Mouse (Mus musculus) limb, embryonic 11.5 days (tissue): ENCODE results near the gene Surf2. TPM values are rescaled to one million over a fixed set of nuclear protein-coding genes. Genes with fewer than 3 reads are reported as not detected.
A peak's percentile ranks its signal among the peaks of the same experiment; 100 is the strongest.

Source experiments
- ATAC-seq: fragments of 200-750 bp; cut with Nextera tagmentation; 2 replicates; pipeline ENCODE4 v1.8.0; 2017; ENCODE audit warnings: low read depth; ENCODE audit not compliant: insufficient number of reproducible peaks, low FRiP score, low TSS enrichment
- DNase-seq: peaks from one replicate; pipeline ENCODE4 v3.0.0-alpha.2; 2015; ENCODE audit warnings: low spot score
- H3K27ac ChIP-seq: fragments of 300-500 bp; sonication (generic); replicated peaks from 2 replicates; pipeline ENCODE4 v1.5.1; 2014; ENCODE audit warnings: low read depth, mild to moderate bottlenecking, low read length
- H3K27me3 ChIP-seq: fragments of 300-500 bp; sonication (generic); 2 replicates; pipeline ENCODE4 v1.6.1; 2014; ENCODE audit warnings: mild to moderate bottlenecking, low read length, mixed read lengths; ENCODE audit not compliant: control insufficient read depth, insufficient read depth
- H3K36me3 ChIP-seq: fragments of 300-500 bp; sonication (generic); 2 replicates; pipeline ENCODE4 v1.6.1; 2014; ENCODE audit warnings: mild to moderate bottlenecking, low read length, moderate library complexity, mixed read lengths; ENCODE audit not compliant: control insufficient read depth, insufficient read depth
- H3K4me1 ChIP-seq: fragments of 300-500 bp; sonication (generic); 2 replicates; pipeline ENCODE4 v1.6.1; 2014; ENCODE audit warnings: low read length, mixed read lengths; ENCODE audit not compliant: control insufficient read depth, insufficient read depth
- H3K4me2 ChIP-seq: fragments of 300-500 bp; sonication (generic); 2 replicates; pipeline ENCODE4 v1.6.1; 2014; ENCODE audit warnings: low read depth, mild to moderate bottlenecking, moderate library complexity; ENCODE audit not compliant: severe bottlenecking
- H3K4me3 ChIP-seq: fragments of 300-500 bp; sonication (generic); 2 replicates; pipeline ENCODE4 v1.5.1; 2014; ENCODE audit warnings: low read depth, low read length
- H3K9ac ChIP-seq: fragments of 300-500 bp; sonication (generic); 2 replicates; pipeline ENCODE4 v1.6.1; 2014; ENCODE audit warnings: mild to moderate bottlenecking, low read length
- H3K9me3 ChIP-seq: fragments of 300-500 bp; sonication (generic); 2 replicates; pipeline ENCODE4 v1.6.1; 2016; ENCODE audit warnings: low read length; ENCODE audit not compliant: control insufficient read depth
- WGBS: fragments of 180-500 bp; shearing (Covaris S2); extraction: QIAGEN DNeasy Blood & Tissue Kit; methylation state at CpG from one replicate; pipeline ENCODE4 v1.1.7; 2014; 5-methylcytosine and 5-hydroxymethylcytosine counted together
- polyA plus RNA-seq: library from polyadenylated mRNA; unstranded; fragments of >200 nt; fragmentation: Nextera tagmentation; extraction: Ambion mirVana; gene quantifications from 2 replicates; pipeline ENCODE4 v1.2.1, GENCODE M21; 2014

Gene Surf2
- polyA plus RNA-seq, 1 experiment from 2014 or later = 45.1 TPM

GRCm38 (mm10) chr2:26910994-26911765 lies 5.0 kb upstream of the Surf2 start:
- H3K4me3 ChIP-seq = peak overlapping the region; percentile 90
- no peaks in the 10 kb centered on the region for H3K27me3 ChIP-seq
- peak; percentile 7; the same call in 1 of the 2 replicates for ATAC-seq
- peaks cover 21% of the 10 kb centered on the region for H3K4me1 ChIP-seq
- no peaks in the 10 kb centered on the region for H3K9me3 ChIP-seq
- 1% methylated on average over 37 of the region's 37 CpGs for WGBS
- H3K27ac ChIP-seq = peak overlapping the region; percentile 86
- H3K4me2 ChIP-seq = peak overlapping the region; percentile 93
- H3K9ac ChIP-seq = peak overlapping the region; percentile 98
- peak; percentile 74 for DNase-seq
- H3K36me3 ChIP-seq = peaks cover 27% of the 10 kb centered on the region

- Histone ChIP-seq H3K9ac (peak overlapping the region; percentile 98), H3K36me3 (peaks cover 19% of the 10 kb centered on the region), H3K27ac (no peak overlapping the region), H3K4me1 (peaks cover 28% of the 10 kb centered on the region), H3K27me3 (no peaks in the 10 kb centered on the region), H3K9me3 (no peaks in the 10 kb centered on the region), H3K4me3 (peak overlapping the region; percentile 90), H3K4me2 (peak overlapping the region; percentile 93)
- no peak for ATAC-seq
- no peak for DNase-seq
- WGBS = 73% methylated on average over 5 of the region's 5 CpGs
Measured at GRCm38 (mm10) chr2:26912253-26912770, 3.9 kb upstream of the Surf2 start.

DNA sequence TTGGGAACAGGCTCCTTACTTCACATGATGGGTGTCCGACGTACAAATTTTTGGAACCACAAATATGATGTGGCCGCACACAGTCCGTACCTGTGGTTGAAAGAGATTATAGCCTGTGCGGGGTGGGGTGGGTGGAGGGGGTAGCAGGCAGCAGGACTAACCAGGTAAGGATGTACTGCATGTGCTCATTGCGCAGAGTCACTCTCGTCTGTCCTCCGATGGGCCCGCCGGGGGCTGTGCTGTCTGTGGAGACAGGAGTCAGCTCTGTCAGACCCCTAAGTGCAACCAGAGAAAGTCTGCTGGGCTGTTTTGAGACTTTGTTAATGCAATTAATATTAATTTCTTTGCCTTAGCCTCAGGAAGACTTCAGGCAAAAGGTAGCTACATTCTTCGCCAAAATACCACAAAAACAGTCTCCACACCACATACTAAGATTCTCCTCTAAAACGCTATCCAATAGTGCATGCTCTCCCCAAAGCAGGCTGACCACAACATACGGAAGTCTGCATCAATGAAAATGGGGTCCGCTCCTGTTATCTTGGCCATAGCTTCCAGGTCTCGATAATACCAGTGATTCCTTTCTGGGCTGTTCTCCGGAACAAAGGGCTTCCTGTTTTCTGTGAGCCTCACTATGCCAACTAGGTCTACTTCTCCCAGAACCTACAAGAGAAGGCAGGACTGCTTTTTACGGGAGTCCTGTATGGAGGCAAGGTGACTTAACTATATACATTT lies 2.6 kb upstream of the Surf2 start:
- Histone ChIP-seq H3K9ac (no peak overlapping the region), H3K4me1 (peaks cover 30% of the 10 kb centered on the region), H3K27ac (no peak overlapping the region), H3K9me3 (no peaks in the 10 kb centered on the region), H3K4me3 (no peak overlapping the region), H3K36me3 (peaks cover 19% of the 10 kb centered on the region), H3K4me2 (no peak overlapping the region), H3K27me3 (no peaks in the 10 kb centered on the region)
- ATAC-seq (no peak), DNase-seq (no peak)
- 85% methylated on average over 17 of the region's 17 CpGs for WGBS

DNA sequence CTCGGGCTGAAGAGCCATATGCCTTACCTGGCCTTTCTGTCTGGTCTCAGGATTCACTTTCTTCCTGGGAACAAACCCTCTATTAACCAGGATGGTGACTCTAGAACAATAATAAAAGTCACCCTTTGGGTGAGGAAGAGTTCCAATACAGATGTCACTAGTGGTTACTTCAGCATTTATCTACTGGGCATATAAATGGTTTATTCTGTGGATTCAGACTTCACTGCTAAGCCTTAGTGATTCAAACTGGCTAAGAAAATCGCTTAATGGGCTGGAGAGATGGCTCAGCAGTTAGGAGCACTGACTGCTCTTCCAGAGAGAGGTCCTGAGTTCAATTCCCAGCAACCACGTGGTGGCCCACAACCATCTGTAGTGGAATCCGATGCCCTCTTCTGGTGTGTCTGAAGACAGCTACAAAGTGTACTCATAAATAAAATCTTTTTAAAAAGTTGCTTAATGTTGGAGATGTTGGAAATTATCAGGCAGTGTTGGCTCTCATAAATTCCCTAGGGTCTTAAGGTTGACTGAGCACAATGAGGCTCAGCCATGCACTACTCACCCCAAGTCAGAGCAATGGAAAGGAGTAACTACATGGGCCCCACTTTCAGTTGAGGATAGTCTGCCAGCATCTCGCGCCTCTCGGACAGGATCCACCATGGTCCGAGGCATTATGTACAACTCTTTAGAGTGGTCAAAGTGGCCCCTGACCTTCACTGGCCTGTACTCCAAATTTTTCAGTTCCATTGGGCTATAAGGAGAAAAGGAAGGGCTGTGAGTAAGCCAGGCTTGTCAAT lies 1.8 kb upstream of the Surf2 start:
- DNase-seq (no peak), ATAC-seq (no peak)
- Histone ChIP-seq H3K9me3 (no peaks in the 10 kb centered on the region), H3K27ac (no peak overlapping the region), H3K9ac (no peak overlapping the region), H3K4me3 (no peak overlapping the region), H3K4me2 (no peak overlapping the region), H3K4me1 (peaks cover 22% of the 10 kb centered on the region), H3K27me3 (no peaks in the 10 kb centered on the region), H3K36me3 (peaks cover 26% of the 10 kb centered on the region)
- 68% methylated on average over 8 of the region's 8 CpGs for WGBS

DNA sequence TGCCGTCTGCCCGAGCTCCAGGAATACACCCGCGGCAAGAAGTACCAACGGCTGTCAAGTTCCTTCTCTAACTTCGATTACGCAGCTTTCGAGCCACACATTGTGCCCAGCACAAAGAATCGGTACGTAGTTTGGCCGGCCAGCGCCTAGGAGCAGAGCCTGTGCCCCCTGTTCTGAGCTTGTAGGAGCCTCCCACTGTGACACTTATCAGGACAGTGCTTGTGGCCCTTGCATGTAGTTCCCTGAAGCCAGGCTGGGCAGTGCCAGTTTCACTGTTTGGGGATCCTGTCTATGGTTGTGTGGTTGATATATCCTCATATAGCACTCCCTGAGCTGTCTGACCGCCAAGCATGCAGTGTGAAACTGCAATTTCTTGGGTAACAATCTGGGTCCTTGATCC lies 571 bp downstream of the Surf2 start:
- WGBS = 3% methylated on average over 13 of the region's 13 CpGs
- no peaks in the 10 kb centered on the region for H3K9me3 ChIP-seq
- ATAC-seq (no peak), DNase-seq (no peak)
- H3K4me3 ChIP-seq = peak overlapping the region; percentile 57
- H3K4me1 ChIP-seq = peaks cover 20% of the 10 kb centered on the region
- no peak overlapping the region for H3K27ac ChIP-seq
- peak overlapping the region; percentile 71 for H3K4me2 ChIP-seq
- H3K36me3 ChIP-seq = peaks cover 44% of the 10 kb centered on the region
- H3K27me3 ChIP-seq = no peaks in the 10 kb centered on the region
- peak overlapping the region; percentile 62 for H3K9ac ChIP-seq

- no peak overlapping the region for H3K4me3 ChIP-seq
- no peak overlapping the region for H3K27ac ChIP-seq
- no peak for ATAC-seq
- H3K4me2 ChIP-seq = no peak overlapping the region
- H3K36me3 ChIP-seq = peaks cover 44% of the 10 kb centered on the region
- H3K9ac ChIP-seq = no peak overlapping the region
- H3K27me3 ChIP-seq = no peaks in the 10 kb centered on the region
- 91% methylated on average over 3 of the region's 3 CpGs for WGBS
- H3K9me3 ChIP-seq = no peaks in the 10 kb centered on the region
- DNase-seq = no peak
- peaks cover 13% of the 10 kb centered on the region for H3K4me1 ChIP-seq
Measured at GRCm38 (mm10) chr2:26919684-26920083, 3.5 kb downstream of the Surf2 start.

GRCm38 (mm10) chr2:26920190-26920855 lies 4.2 kb downstream of the Surf2 start:
- Histone ChIP-seq H3K27me3 (no peaks in the 10 kb centered on the region), H3K9ac (no peak overlapping the region), H3K36me3 (peaks cover 47% of the 10 kb centered on the region), H3K4me1 (peaks cover 12% of the 10 kb centered on the region), H3K4me2 (no peak overlapping the region), H3K27ac (no peak overlapping the region), H3K4me3 (no peak overlapping the region), H3K9me3 (no peaks in the 10 kb centered on the region)
- WGBS = 92% methylated on average over 6 of the region's 6 CpGs
- no peak for ATAC-seq
- DNase-seq = no peak

DNA sequence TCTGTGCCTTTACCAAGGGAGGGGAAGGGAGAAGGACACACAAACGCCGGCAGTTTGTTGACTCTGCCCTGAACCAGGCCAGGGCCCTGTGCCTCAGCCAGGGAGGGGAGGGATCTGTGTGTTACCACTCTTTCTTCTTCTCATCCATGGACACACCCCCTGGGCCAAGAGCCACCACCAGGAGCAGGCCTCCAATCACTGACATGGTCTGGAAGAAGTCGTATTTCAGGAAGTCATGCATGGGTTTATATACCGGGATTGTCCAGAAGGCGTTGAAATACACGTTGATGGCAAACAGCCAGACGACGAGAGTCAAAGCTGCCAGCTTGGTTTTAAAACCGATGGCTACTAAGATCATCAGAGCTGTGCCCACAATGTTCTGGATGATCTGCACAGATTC lies 5.6 kb downstream of the Surf2 start:
- DNase-seq (no peak), ATAC-seq (no peak)
- WGBS = 81% methylated on average over 9 of the region's 9 CpGs
- H3K9ac ChIP-seq = no peak overlapping the region
- H3K9me3 ChIP-seq = no peaks in the 10 kb centered on the region
- peaks cover 53% of the 10 kb centered on the region for H3K36me3 ChIP-seq
- H3K4me1 ChIP-seq = peaks cover 8% of the 10 kb centered on the region
- H3K4me3 ChIP-seq = no peak overlapping the region
- no peaks in the 10 kb centered on the region for H3K27me3 ChIP-seq
- no peak overlapping the region for H3K4me2 ChIP-seq
- no peak overlapping the region for H3K27ac ChIP-seq
